Mouse (Mus musculus) hindbrain, embryonic 15.5 days (tissue): Measurements from ENCODE around the gene Muc15. TPM values are rescaled to one million over a fixed set of nuclear protein-coding genes. Genes with fewer than 3 reads are reported as not detected.

Source experiments
- polyA plus RNA-seq: library from polyadenylated mRNA; unstranded; fragments of >200 nt; fragmentation: Nextera tagmentation; extraction: Ambion mirVana; gene quantifications from 2 replicates; pipeline ENCODE4 v1.2.1, GENCODE M21; 2015

The Muc15 gene
- polyA plus RNA-seq, 1 experiment from 2014 or later: 0.17 TPM

Other genes with a start within 250 kb of the Muc15 start
- gene Slc5a12, start 124.0 kb upstream of the Muc15 start, polyA plus RNA-seq: not detected in 2 replicates
- gene Ano3, start 229.6 kb downstream of the Muc15 start, polyA plus RNA-seq: 1.00 and 1.1 TPM in 2 replicates